Mouse (Mus musculus): ENCODE measurements at regions not wholly inside any gene's neighbourhood (a gene's known extent, or its start where the extent isn't known, plus 50 kb on each side); places are given as distances from the start of the nearest gene placed in this dataset.

GRCm38 (mm10) chr4:81082290-81082947 is 172.0 kb downstream of the Lurap1l start:
- H3K27ac ChIP-seq (ENCODE audit: insufficient read depth, low read length), result peak overlapping the region; percentile 21; the same call in 1 of the 2 replicates
- no peaks in the 10 kb centered on the region; the same call in 1 of the 2 replicates for H3K4me1 ChIP-seq (ENCODE audit: control insufficient read depth, insufficient read depth, low read length)
- no peak overlapping the region for H3K4me3 ChIP-seq (ENCODE audit: insufficient read depth, low read length)
- no peak for TF ChIP-seq CTCF (IDR thresholded peaks at IDR 0.05; ENCODE audit: borderline replicate concordance, insufficient read depth, low read length)
- TF ChIP-seq POLR2A (IDR thresholded peaks at IDR 0.05; ENCODE audit: low read depth, low read length), result no peak

GRCm38 (mm10) chr4:81085188-81085587 is 174.7 kb downstream of the Lurap1l start:
- no peak overlapping the region for H3K27ac ChIP-seq (ENCODE audit: insufficient read depth, low read length)
- H3K4me3 ChIP-seq (ENCODE audit: insufficient read depth, low read length), result no peak overlapping the region
- no peaks in the 10 kb centered on the region; the same call in 1 of the 2 replicates for H3K4me1 ChIP-seq (ENCODE audit: control insufficient read depth, insufficient read depth, low read length)
- no peak for TF ChIP-seq CTCF (IDR thresholded peaks at IDR 0.05; ENCODE audit: borderline replicate concordance, insufficient read depth, low read length)
- no peak for TF ChIP-seq POLR2A (IDR thresholded peaks at IDR 0.05; ENCODE audit: low read depth, low read length)

GRCm38 (mm10) chr4:81096581-81096980 is 186.1 kb downstream of the Lurap1l start:
- Histone ChIP-seq H3K4me3 (ENCODE audit: insufficient read depth, low read length) (no peak overlapping the region), H3K4me1 (ENCODE audit: control insufficient read depth, insufficient read depth, low read length) (no peaks in the 10 kb centered on the region), H3K27ac (ENCODE audit: insufficient read depth, low read length) (peak overlapping the region; percentile 52; the same call in 1 of the 2 replicates)
- no peak for TF ChIP-seq CTCF (IDR thresholded peaks at IDR 0.05; ENCODE audit: borderline replicate concordance, insufficient read depth, low read length)
- TF ChIP-seq POLR2A (IDR thresholded peaks at IDR 0.05; ENCODE audit: low read depth, low read length), result no peak

GRCm38 (mm10) chr4:81097597-81097996 is 187.2 kb downstream of the Lurap1l start:
- TF ChIP-seq POLR2A (IDR thresholded peaks at IDR 0.05; ENCODE audit: low read depth, low read length), result no peak
- TF ChIP-seq CTCF (IDR thresholded peaks at IDR 0.05; ENCODE audit: borderline replicate concordance, insufficient read depth, low read length), result no peak
- Histone ChIP-seq H3K4me1 (ENCODE audit: control insufficient read depth, insufficient read depth, low read length) (no peaks in the 10 kb centered on the region), H3K27ac (ENCODE audit: insufficient read depth, low read length) (no peak overlapping the region), H3K4me3 (ENCODE audit: insufficient read depth, low read length) (no peak overlapping the region)

DNA sequence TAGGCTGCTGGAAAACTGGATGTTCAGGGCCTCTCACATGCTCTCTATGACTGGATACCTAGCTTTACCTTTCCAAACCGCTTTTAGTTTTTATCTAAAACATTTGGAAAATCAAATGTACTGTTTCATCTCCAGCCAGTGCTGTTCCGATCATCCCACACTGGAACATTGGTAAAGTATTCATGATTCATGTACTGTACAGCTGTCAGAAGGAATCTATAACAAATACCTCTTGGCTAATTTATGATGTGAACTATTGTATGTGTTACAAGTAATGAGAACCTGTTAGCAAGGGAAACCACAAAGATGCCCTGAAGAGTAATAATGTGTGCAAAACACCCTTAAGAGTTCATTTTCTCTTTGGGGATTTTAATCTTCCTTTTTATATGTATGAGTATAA is 190.6 kb downstream of the Lurap1l start:
- Histone ChIP-seq H3K4me3 (ENCODE audit: insufficient read depth, low read length) (no peak overlapping the region), H3K27ac (ENCODE audit: insufficient read depth, low read length) (peak overlapping the region; percentile 47; the same call in 1 of the 2 replicates), H3K4me1 (ENCODE audit: control insufficient read depth, insufficient read depth, low read length) (no peaks in the 10 kb centered on the region)
- TF ChIP-seq POLR2A (IDR thresholded peaks at IDR 0.05; ENCODE audit: low read depth, low read length), result no peak
- no peak for TF ChIP-seq CTCF (IDR thresholded peaks at IDR 0.05; ENCODE audit: borderline replicate concordance, insufficient read depth, low read length)

DNA sequence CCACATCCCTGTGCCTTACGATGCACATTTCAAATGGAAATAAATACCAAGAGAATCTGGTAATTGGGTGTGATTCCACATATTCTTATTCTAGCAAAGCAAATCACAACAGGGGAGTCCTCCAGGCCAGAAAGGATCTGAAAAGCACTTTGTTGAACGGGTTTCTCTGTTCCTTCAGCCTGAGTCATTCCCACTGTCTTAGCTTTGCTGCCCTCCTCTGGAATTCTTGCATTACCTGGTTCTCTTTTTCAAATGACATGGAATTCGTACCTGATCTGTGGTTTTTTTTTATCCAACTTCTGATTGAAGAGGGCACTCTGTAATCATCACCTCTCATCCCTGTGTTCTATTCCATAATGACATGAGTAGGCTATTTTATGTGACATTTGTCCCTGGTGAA is 200.9 kb downstream of the Lurap1l start:
- TF ChIP-seq CTCF (IDR thresholded peaks at IDR 0.05; ENCODE audit: borderline replicate concordance, insufficient read depth, low read length), result no peak
- TF ChIP-seq POLR2A (IDR thresholded peaks at IDR 0.05; ENCODE audit: low read depth, low read length), result no peak
- no peak overlapping the region for H3K4me3 ChIP-seq (ENCODE audit: insufficient read depth, low read length)
- no peak overlapping the region for H3K27ac ChIP-seq (ENCODE audit: insufficient read depth, low read length)
- H3K4me1 ChIP-seq (ENCODE audit: control insufficient read depth, insufficient read depth, low read length), result no peaks in the 10 kb centered on the region

GRCm38 (mm10) chr4:81116411-81116810 is 206.0 kb downstream of the Lurap1l start:
- Histone ChIP-seq H3K4me3 (ENCODE audit: insufficient read depth, low read length) (no peak overlapping the region), H3K4me1 (ENCODE audit: control insufficient read depth, insufficient read depth, low read length) (no peaks in the 10 kb centered on the region), H3K27ac (ENCODE audit: insufficient read depth, low read length) (no peak overlapping the region)
- TF ChIP-seq POLR2A (IDR thresholded peaks at IDR 0.05; ENCODE audit: low read depth, low read length), result no peak
- no peak for TF ChIP-seq CTCF (IDR thresholded peaks at IDR 0.05; ENCODE audit: borderline replicate concordance, insufficient read depth, low read length)

DNA sequence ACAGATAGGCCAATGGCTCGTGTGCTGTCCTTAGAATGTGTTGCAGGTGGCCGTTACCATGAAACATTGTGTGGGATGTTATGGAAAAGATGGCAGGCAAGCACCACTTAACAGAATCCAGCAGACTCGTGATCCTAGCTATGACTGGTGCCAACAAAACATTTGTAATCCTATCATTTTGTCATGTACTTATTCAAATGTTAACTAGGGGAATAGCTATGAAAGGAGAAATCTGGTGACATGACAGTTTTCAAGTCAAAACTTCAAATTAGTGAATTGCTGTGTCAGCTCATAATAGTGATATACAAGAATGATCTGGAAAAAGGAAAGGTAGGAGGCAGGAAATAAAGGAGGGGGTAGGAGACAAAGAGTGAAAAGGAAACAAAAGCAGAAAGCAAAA is 213.7 kb downstream of the Lurap1l start:
- H3K4me1 ChIP-seq (ENCODE audit: control insufficient read depth, insufficient read depth, low read length), result no peaks in the 10 kb centered on the region

DNA sequence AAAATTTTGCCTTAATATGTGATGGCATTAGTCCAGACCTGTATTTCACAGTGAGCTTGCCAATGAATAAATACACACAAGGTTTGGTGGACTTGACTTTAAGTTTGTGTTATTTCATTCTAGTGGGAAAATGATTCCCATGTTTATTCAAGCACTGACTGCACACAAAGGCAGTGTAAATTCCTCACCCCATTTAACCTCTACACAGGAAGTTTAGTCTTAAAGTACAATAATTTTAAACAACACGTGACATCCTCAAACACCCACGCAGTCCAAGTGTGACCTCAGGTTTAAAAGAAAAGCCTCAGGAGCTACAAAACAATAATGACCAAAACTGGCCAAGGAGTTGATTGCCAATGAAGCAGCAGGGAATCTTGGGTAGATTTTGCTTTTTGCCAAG is 219.4 kb downstream of the Lurap1l start:
- no peak overlapping the region for H3K27ac ChIP-seq (ENCODE audit: insufficient read depth, low read length)
- H3K4me3 ChIP-seq (ENCODE audit: insufficient read depth, low read length), result no peak overlapping the region

More for the DNA sequence above, 213.7 kb downstream of the Lurap1l start:
- Histone ChIP-seq H3K27ac (ENCODE audit: insufficient read depth, low read length) (no peak overlapping the region), H3K4me3 (ENCODE audit: insufficient read depth, low read length) (no peak overlapping the region)
- TF ChIP-seq CTCF (IDR thresholded peaks at IDR 0.05; ENCODE audit: borderline replicate concordance, insufficient read depth, low read length) (no peak), POLR2A (IDR thresholded peaks at IDR 0.05; ENCODE audit: low read depth, low read length) (no peak)

DNA sequence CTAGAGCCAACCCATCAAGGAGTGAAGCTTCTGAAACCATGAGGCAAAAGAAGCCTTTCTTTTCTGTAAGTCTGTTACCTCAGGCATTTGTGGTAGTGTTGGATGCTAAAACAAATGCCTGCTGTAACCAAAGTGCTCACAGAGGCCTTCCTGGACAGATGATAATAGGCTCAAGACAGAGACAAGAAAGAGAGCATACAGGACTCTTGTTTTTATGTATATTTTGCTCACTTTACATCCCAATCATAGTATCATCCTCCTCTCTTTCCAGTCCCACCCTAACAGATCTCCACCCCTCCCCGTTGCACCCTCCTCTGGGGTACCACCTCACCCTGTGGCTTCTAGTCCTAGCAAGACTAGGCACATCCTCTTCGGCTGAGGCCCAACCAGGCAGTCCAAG is 262.7 kb downstream of the Lurap1l start:
- Histone ChIP-seq H3K4me1 (ENCODE audit: control insufficient read depth, insufficient read depth, low read length) (no peaks in the 10 kb centered on the region), H3K27ac (ENCODE audit: insufficient read depth, low read length) (no peak overlapping the region), H3K4me3 (ENCODE audit: insufficient read depth, low read length) (no peak overlapping the region)
- no peak for TF ChIP-seq CTCF (IDR thresholded peaks at IDR 0.05; ENCODE audit: borderline replicate concordance, insufficient read depth, low read length)
- TF ChIP-seq POLR2A (IDR thresholded peaks at IDR 0.05; ENCODE audit: low read depth, low read length), result no peak

More for the DNA sequence above, 219.4 kb downstream of the Lurap1l start:
- H3K4me1 ChIP-seq (ENCODE audit: control insufficient read depth, insufficient read depth, low read length), result no peaks in the 10 kb centered on the region
- TF ChIP-seq POLR2A (IDR thresholded peaks at IDR 0.05; ENCODE audit: low read depth, low read length) (no peak), CTCF (IDR thresholded peaks at IDR 0.05; ENCODE audit: borderline replicate concordance, insufficient read depth, low read length) (no peak)
